Comparison of ENCODE assay signal across 24 mouse cellular contexts in genomic region chr2:74548306-74548705, GRCm38 (mm10). TPM values are rescaled to one million over a fixed set of nuclear protein-coding genes. Genes with fewer than 3 reads are reported as not detected.
DNase-seq lines count a peak whose midpoint lies in the region; ATAC-seq lines count a peak whose summit lies in the region.
"Had no signal": no experiment of that assay in that cellular context is flagged by ENCODE, and none has a peak within 500 bp of the region (broad histone marks: within the 10 kb centered on the region; RNA-seq: fewer than 3 reads in every experiment).

No protein-coding gene starts in this region.

- ATAC-seq in midbrain, embryonic 11.5 days (ENCODE audit: low FRiP score) = no peak
- no peak for ATAC-seq in midbrain, embryonic 15.5 days (replicated peaks)
- ATAC-seq in kidney, embryonic 16.5 days (ENCODE audit: low FRiP score, low TSS enrichment) = no peak
- ATAC-seq: activated CD4-positive, CD25-positive, alpha-beta regulatory T cell, adult 4 months; CD4-positive, CD25-positive, alpha-beta regulatory T cell, adult 4 months; forebrain, embryonic 14.5 days; forebrain, postnatal 0 days; hindbrain, postnatal 0 days had no signal

- peaks cover 3% of the 10 kb centered on the region; the same call in 1 of the 2 replicates for H3K36me3 ChIP-seq in midbrain, embryonic 11.5 days (ENCODE audit: control insufficient read depth, insufficient read depth, low read length)
- H3K36me3 ChIP-seq in midbrain, embryonic 15.5 days (replicated peaks) = peaks cover 10% of the 10 kb centered on the region
- H3K36me3 ChIP-seq in kidney, embryonic 16.5 days (ENCODE audit: insufficient read depth, low read length) = peaks cover 6% of the 10 kb centered on the region; the same call in 1 of the 2 replicates

- H3K27ac ChIP-seq in midbrain, embryonic 11.5 days (ENCODE audit: low read depth, low read length) = no peak overlapping the region
- no peak overlapping the region for H3K27ac ChIP-seq in midbrain, embryonic 15.5 days
- no peak overlapping the region for H3K27ac ChIP-seq in kidney, embryonic 16.5 days (ENCODE audit: low read length)
- H3K27ac ChIP-seq: embryonic facial prominence, embryonic 15.5 days; heart, adult 2 months; heart, embryonic 10.5 days; heart, embryonic 13.5 days; hindbrain, embryonic 14.5 days; hindbrain, postnatal 0 days had no signal

- no peaks in the 10 kb centered on the region for H3K27me3 ChIP-seq in midbrain, embryonic 11.5 days (ENCODE audit: control insufficient read depth, insufficient read depth, low read length)
- no peaks in the 10 kb centered on the region for H3K27me3 ChIP-seq in midbrain, embryonic 15.5 days (replicated peaks)
- no peaks in the 10 kb centered on the region for H3K27me3 ChIP-seq in kidney, embryonic 16.5 days (ENCODE audit: insufficient read depth, low read length)
- H3K27me3 ChIP-seq: embryonic facial prominence, embryonic 15.5 days; heart, embryonic 13.5 days had no signal

- peak; percentile 12 for DNase-seq in midbrain, embryonic 11.5 days (ENCODE audit: low spot score, missing footprints)
- DNase-seq in forelimb bud, embryonic 11.5 days (ENCODE audit: low read depth, low spot score) = peak; percentile 43
- DNase-seq in retina, postnatal 1 day = peak; percentile 63
- no peak for DNase-seq in heart, adult 18-20 months
- DNase-seq: adrenal gland, adult 8-10 months; adrenal gland, postnatal 25 days; cerebellum, adult 18-20 months; cerebellum, adult 9-10 months; cerebellum, postnatal 14 days; forebrain, postnatal 0 days; gastrocnemius, postnatal 25 days; heart, adult 2 months; heart, postnatal 14 days; heart, postnatal 4 days had no signal

- H3K4me3 ChIP-seq in midbrain, embryonic 11.5 days (ENCODE audit: low read depth, low read length) = no peak overlapping the region
- H3K4me3 ChIP-seq in midbrain, embryonic 15.5 days = no peak overlapping the region
- no peak overlapping the region for H3K4me3 ChIP-seq in kidney, embryonic 16.5 days (ENCODE audit: low read length)
- H3K4me3 ChIP-seq: embryonic facial prominence, embryonic 15.5 days; heart, adult 2 months; heart, embryonic 10.5 days; heart, embryonic 13.5 days had no signal

- no peak overlapping the region for H3K4me2 ChIP-seq in midbrain, embryonic 11.5 days
- no peak overlapping the region for H3K4me2 ChIP-seq in midbrain, embryonic 15.5 days
- H3K4me2 ChIP-seq in kidney, embryonic 16.5 days (replicated peaks; ENCODE audit: low read depth, low read length) = no peak overlapping the region
- H3K4me2 ChIP-seq: embryonic facial prominence, embryonic 15.5 days; heart, embryonic 13.5 days; hindbrain, embryonic 14.5 days had no signal

- H3K9me3 ChIP-seq in midbrain, embryonic 11.5 days (ENCODE audit: control insufficient read depth, low read length) = no peaks in the 10 kb centered on the region
- no peaks in the 10 kb centered on the region for H3K9me3 ChIP-seq in midbrain, embryonic 15.5 days
- H3K9me3 ChIP-seq in kidney, embryonic 16.5 days (ENCODE audit: low read length) = no peaks in the 10 kb centered on the region
- H3K9me3 ChIP-seq: embryonic facial prominence, embryonic 15.5 days; heart, embryonic 10.5 days; heart, embryonic 13.5 days had no signal

- 77% methylated on average over 2 of the region's 2 CpGs for WGBS in midbrain, embryonic 11.5 days
- 64% methylated on average over 2 of the region's 2 CpGs for WGBS in midbrain, embryonic 15.5 days
- WGBS in kidney, embryonic 16.5 days = 66% methylated on average over 2 of the region's 2 CpGs

- no peak overlapping the region for H3K9ac ChIP-seq in midbrain, embryonic 11.5 days (ENCODE audit: low read length)
- H3K9ac ChIP-seq in midbrain, embryonic 15.5 days = no peak overlapping the region
- H3K9ac ChIP-seq in kidney, embryonic 16.5 days (replicated peaks; ENCODE audit: low read length) = no peak overlapping the region
- H3K9ac ChIP-seq: embryonic facial prominence, embryonic 15.5 days; forebrain, postnatal 0 days; heart, embryonic 13.5 days; hindbrain, embryonic 14.5 days had no signal

- no peaks in the 10 kb centered on the region for H3K4me1 ChIP-seq in midbrain, embryonic 11.5 days (ENCODE audit: control insufficient read depth, insufficient read depth, low read length)
- no peaks in the 10 kb centered on the region for H3K4me1 ChIP-seq in midbrain, embryonic 15.5 days
- H3K4me1 ChIP-seq in kidney, embryonic 16.5 days (ENCODE audit: insufficient read depth, low read length) = no peaks in the 10 kb centered on the region
- H3K4me1 ChIP-seq: embryonic facial prominence, embryonic 15.5 days; heart, embryonic 10.5 days; heart, embryonic 13.5 days had no signal

RNA-seq across cellular contexts. Expression of gene Lnpk, which starts 30.9 kb away (rescaled TPM):
- 56.2 and 58.4 TPM in 2 replicates for polyA plus RNA-seq in midbrain, embryonic 11.5 days (2014; fragmentation: Nextera tagmentation; extraction: Ambion mirVana)
- polyA plus RNA-seq in midbrain, embryonic 15.5 days (2015; fragmentation: Nextera tagmentation; extraction: Ambion mirVana) = 43.4 and 49.4 TPM in 2 replicates
- 18.1 and 20.7 TPM in 2 replicates for polyA plus RNA-seq in kidney, embryonic 16.5 days (2015; fragmentation: Nextera tagmentation; extraction: Ambion mirVana)
- 10 to 100 TPM; 21.4 to 26.8 TPM for total RNA-seq in heart, adult 18-20 months (2021)

Comparison
In these comparisons a context has a peak if more than half of its experiments do, and no peak if none do; other contexts are left out.
1. DNase-seq: peak in midbrain, embryonic 11.5 days (single experiment), forelimb bud, embryonic 11.5 days (single experiment) and retina, postnatal 1 day (single experiment); none in heart, adult 18-20 months (0 of 2).